Mouse (Mus musculus) bone marrow macrophage, adult 2 months (primary cell): ENCODE data around the gene Atp2b4. TPM values are rescaled to one million over a fixed set of nuclear protein-coding genes. Genes with fewer than 3 reads are reported as not detected.

ENCODE experiments used
- H3K27ac ChIP-seq: 2 replicates; pipeline ENCODE4 v1.5.1; 2012; ENCODE audit warnings: low read depth, low read length; ENCODE audit not compliant: insufficient read depth
- H3K4me1 ChIP-seq: 2 replicates; pipeline ENCODE4 v1.6.1; 2012; ENCODE audit warnings: low read length; ENCODE audit not compliant: control insufficient read depth, insufficient read depth
- H3K4me3 ChIP-seq: 2 replicates; pipeline ENCODE4 v1.5.1; 2012; ENCODE audit warnings: mild to moderate bottlenecking, low read length, moderate library complexity; ENCODE audit not compliant: insufficient read depth
- CTCF ChIP-seq: IDR thresholded peaks from 2 replicates; pipeline ENCODE4 v1.5.1; 2012; ENCODE audit warnings: low read depth, mild to moderate bottlenecking, low read length, moderate library complexity
- POLR2A ChIP-seq: IDR thresholded peaks from 2 replicates; pipeline ENCODE4 v1.6.1; 2012; ENCODE audit warnings: mild to moderate bottlenecking, low read depth, low read length, borderline replicate concordance
- polyA plus RNA-seq: library from polyadenylated mRNA; stranded (reverse); fragments of >200 nt; gene quantifications from 2 replicates; pipeline ENCODE4 v1.2.4, GENCODE M21; 2012; ENCODE audit not compliant: missing spikeins, insufficient read depth, insufficient read length

The Atp2b4 gene
- polyA plus RNA-seq, 1 experiment: 3.7 TPM

GRCm38 (mm10) chr1:133825140-133825539 lies 24.3 kb upstream of the Atp2b4 start:
- Histone ChIP-seq H3K4me3 (no peak overlapping the region), H3K27ac (no peak overlapping the region), H3K4me1 (no peaks in the 10 kb centered on the region)
- TF ChIP-seq CTCF: no peak
- TF ChIP-seq POLR2A: no peak

DNA sequence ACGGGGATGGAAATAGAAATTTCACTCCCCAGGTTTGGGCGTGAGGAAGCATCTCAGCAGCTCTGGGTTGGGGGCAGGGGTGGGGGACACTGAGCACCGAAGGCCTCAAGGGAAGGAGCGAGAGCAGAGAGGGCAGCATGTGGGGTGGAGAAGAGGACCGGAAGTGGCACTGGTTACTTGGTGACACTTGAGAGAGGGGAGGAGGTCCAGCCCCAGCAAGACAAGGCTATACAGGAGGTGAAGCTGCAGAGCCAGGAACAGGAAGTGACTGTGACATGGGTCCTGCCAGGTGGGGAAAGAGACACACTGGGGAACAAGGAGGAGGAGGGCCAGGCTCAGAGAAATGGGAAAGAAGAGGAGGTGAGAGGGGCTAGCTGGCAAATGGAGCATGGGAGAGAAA lies 20.3 kb upstream of the Atp2b4 start:
- H3K4me1 ChIP-seq: peaks cover 5% of the 10 kb centered on the region
- H3K4me3 ChIP-seq: no peak overlapping the region
- TF ChIP-seq CTCF (no peak), POLR2A (no peak)
- H3K27ac ChIP-seq: no peak overlapping the region

DNA sequence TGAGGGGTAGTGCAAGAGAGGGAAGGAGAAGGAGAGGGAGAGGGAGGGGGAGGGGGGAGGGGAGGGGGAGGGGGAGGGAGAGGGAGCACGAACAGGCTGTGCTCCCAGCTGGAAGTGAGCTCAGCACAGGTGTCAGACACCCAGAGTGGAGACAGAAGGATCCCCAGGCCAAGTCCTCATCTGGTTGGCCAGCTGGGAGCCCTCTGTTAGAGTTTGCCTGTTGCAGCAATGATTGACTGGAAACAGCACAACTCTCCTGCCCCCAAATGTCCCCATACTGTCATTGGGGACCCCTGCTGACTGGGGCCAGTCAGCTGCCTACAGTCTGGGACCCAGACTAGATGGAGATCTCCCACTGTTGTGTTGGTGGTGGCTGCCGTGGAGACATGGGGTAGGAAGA lies 19.3 kb upstream of the Atp2b4 start:
- Histone ChIP-seq H3K4me1 (peaks cover 12% of the 10 kb centered on the region), H3K27ac (no peak overlapping the region), H3K4me3 (no peak overlapping the region)
- TF ChIP-seq CTCF (no peak), POLR2A (no peak)

- Histone ChIP-seq H3K4me3 (no peak overlapping the region), H3K27ac (no peak overlapping the region), H3K4me1 (peaks cover 12% of the 10 kb centered on the region)
- TF ChIP-seq CTCF: no peak
- TF ChIP-seq POLR2A: no peak
Observed at GRCm38 (mm10) chr1:133818531-133818930, 17.7 kb upstream of the Atp2b4 start.

- no peak overlapping the region for H3K27ac ChIP-seq
- TF ChIP-seq POLR2A (no peak), CTCF (no peak)
- H3K4me3 ChIP-seq: no peak overlapping the region
- peaks cover 12% of the 10 kb centered on the region for H3K4me1 ChIP-seq
Observed at GRCm38 (mm10) chr1:133815747-133816491, 15.1 kb upstream of the Atp2b4 start.

GRCm38 (mm10) chr1:133809376-133809775 lies 8.5 kb upstream of the Atp2b4 start:
- H3K4me3 ChIP-seq: no peak overlapping the region
- no peaks in the 10 kb centered on the region for H3K4me1 ChIP-seq
- TF ChIP-seq CTCF (no peak), POLR2A (no peak)
- no peak overlapping the region for H3K27ac ChIP-seq

DNA sequence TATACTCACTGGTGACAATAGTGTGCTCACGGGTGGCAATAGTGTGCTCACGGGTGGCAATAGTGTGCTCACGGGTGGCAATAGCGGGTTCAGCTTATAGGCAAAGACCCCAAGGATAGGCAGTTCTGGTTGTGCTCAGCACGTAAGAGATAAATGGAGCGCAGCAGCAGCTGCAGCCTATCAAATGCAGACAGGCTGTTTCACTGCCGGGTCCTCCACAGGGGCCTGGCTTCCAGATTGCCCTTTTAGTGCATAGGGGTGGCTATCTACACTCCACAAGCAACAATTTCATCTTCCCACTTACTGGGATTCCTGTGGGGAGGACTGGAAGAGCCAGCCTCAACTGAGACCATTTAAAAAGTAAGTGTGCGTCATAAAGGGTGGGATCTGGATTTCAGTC lies 7.2 kb upstream of the Atp2b4 start:
- no peak for TF ChIP-seq POLR2A
- TF ChIP-seq CTCF: no peak
- Histone ChIP-seq H3K4me3 (no peak overlapping the region), H3K27ac (no peak overlapping the region), H3K4me1 (no peaks in the 10 kb centered on the region)

DNA sequence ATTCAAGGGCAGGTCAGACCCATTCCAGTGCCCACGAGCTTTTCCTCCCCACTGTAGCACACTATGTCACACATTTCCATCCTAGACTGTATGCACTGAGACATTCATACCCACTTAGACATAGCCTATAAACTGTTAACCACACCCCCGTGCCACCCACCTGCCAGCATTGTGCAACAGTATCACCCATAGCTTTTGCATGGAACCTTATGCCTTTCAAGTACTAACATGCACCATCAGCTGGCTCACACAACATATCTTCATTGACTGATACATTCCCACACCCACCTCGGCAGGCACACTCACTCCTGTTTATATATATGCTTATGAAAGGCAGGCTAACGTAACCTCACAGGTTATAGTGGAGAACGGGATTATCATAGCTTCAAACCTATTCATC lies 902 bp upstream of the Atp2b4 start:
- TF ChIP-seq CTCF: no peak
- no peak for TF ChIP-seq POLR2A
- Histone ChIP-seq H3K4me1 (peaks cover 9% of the 10 kb centered on the region), H3K27ac (no peak overlapping the region), H3K4me3 (no peak overlapping the region)

DNA sequence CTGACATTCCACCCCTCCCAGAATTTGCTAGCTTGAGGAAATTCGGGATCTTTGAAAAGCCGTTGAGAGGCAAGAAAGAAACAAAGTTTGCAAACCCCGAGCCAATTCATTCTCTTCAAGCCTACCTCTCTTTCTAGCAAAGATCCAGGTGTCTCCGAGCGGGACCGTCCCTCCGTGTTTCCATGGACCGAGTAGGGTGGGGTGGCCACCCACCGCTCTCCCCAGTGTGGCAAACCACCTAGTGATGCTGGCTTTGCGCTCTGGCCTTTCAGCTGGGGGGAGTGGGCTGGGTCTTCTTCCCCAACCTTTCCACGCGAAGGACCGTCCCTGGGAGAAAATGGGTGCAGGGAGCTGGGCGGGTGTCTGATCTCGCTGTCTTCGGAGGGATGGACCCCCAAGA lies 329 bp downstream of the Atp2b4 start:
- peak overlapping the region; percentile 44 for H3K4me3 ChIP-seq
- no peak overlapping the region for H3K27ac ChIP-seq
- TF ChIP-seq POLR2A (no peak), CTCF (no peak)
- peaks cover 9% of the 10 kb centered on the region for H3K4me1 ChIP-seq

GRCm38 (mm10) chr1:133799686-133800445 lies 975 bp downstream of the Atp2b4 start:
- Histone ChIP-seq H3K27ac (no peak overlapping the region), H3K4me3 (peak overlapping the region; percentile 44; the same call in 1 of the 2 replicates), H3K4me1 (peaks cover 9% of the 10 kb centered on the region)
- TF ChIP-seq CTCF (no peak), POLR2A (no peak)

GRCm38 (mm10) chr1:133798821-133799415 lies 1.9 kb downstream of the Atp2b4 start:
- H3K4me1 ChIP-seq: peaks cover 9% of the 10 kb centered on the region
- no peak overlapping the region for H3K4me3 ChIP-seq
- no peak overlapping the region for H3K27ac ChIP-seq
- TF ChIP-seq CTCF (no peak), POLR2A (no peak)
